Mouse (Mus musculus): ENCODE measurements around the gene Gypa. TPM values are rescaled to one million over a fixed set of nuclear protein-coding genes. Genes with fewer than 3 reads are reported as not detected.

Gene Gypa
- polyA plus RNA-seq, 1 experiment from 2014 or later, result 61.0 TPM

Other genes starting within 250 kb of the Gypa start
- gene Frem3, start 117.3 kb downstream of the Gypa start, polyA plus RNA-seq (2014; fragmentation: Nextera tagmentation; extraction: Ambion mirVana), result 0.11 and 0.21 TPM in 2 replicates
- 51.6 and 52.7 TPM in 2 replicates for gene Smarca5, start 245.7 kb downstream of the Gypa start, polyA plus RNA-seq (2014; fragmentation: Nextera tagmentation; extraction: Ambion mirVana)

Measured in heart, embryonic 11.5 days (tissue).